Mouse (Mus musculus) heart, embryonic 10.5 days (tissue): Measurements from ENCODE around the gene Rpl14. TPM values are rescaled to one million over a fixed set of nuclear protein-coding genes. Genes with fewer than 3 reads are reported as not detected.
"Not testable (repeated sequence)": the region's sequence is repeated elsewhere in the genome, so short reads cannot be mapped to it uniquely, and the experiment has no call there.

Experiments used
- DNase-seq: peaks from one replicate; pipeline ENCODE4 v3.0.0-alpha.2; 2017; ENCODE audit warnings: low spot score
- H3K27ac ChIP-seq: fragments of 300-500 bp; sonication (generic); 2 replicates; pipeline ENCODE4 v1.5.1; 2016; ENCODE audit warnings: mild to moderate bottlenecking
- H3K27me3 ChIP-seq: fragments of 300-500 bp; sonication (generic); 2 replicates; pipeline ENCODE4 v1.6.1; 2016; ENCODE audit warnings: mild to moderate bottlenecking; ENCODE audit not compliant: poor library complexity, insufficient read depth, severe bottlenecking
- H3K36me3 ChIP-seq: fragments of 300-500 bp; sonication (generic); 2 replicates; pipeline ENCODE4 v1.6.1; 2016; ENCODE audit warnings: mild to moderate bottlenecking, moderate library complexity
- H3K4me1 ChIP-seq: fragments of 300-500 bp; sonication (generic); 2 replicates; pipeline ENCODE4 v1.6.1; 2016; ENCODE audit warnings: mild to moderate bottlenecking
- H3K4me3 ChIP-seq: fragments of 300-500 bp; sonication (generic); 2 replicates; pipeline ENCODE4 v1.5.1; 2016; ENCODE audit warnings: mild to moderate bottlenecking, moderate library complexity
- H3K9me3 ChIP-seq: fragments of 300-500 bp; sonication (generic); 2 replicates; pipeline ENCODE4 v1.6.1; 2016; ENCODE audit warnings: mild to moderate bottlenecking, moderate library complexity
- WGBS: fragments of 180-500 bp; shearing (Covaris S2); methylation state at CpG from one replicate; pipeline ENCODE4 v1.1.7; 2016; 5-methylcytosine and 5-hydroxymethylcytosine counted together
- polyA plus RNA-seq: library from polyadenylated mRNA; unstranded; fragments of >200 nt; fragmentation: Nextera tagmentation; extraction: Ambion mirVana; gene quantifications from 2 replicates; pipeline ENCODE4 v1.2.1, GENCODE M21; 2016

The Rpl14 gene
- 536 and 638 TPM in 2 replicates for polyA plus RNA-seq

DNA sequence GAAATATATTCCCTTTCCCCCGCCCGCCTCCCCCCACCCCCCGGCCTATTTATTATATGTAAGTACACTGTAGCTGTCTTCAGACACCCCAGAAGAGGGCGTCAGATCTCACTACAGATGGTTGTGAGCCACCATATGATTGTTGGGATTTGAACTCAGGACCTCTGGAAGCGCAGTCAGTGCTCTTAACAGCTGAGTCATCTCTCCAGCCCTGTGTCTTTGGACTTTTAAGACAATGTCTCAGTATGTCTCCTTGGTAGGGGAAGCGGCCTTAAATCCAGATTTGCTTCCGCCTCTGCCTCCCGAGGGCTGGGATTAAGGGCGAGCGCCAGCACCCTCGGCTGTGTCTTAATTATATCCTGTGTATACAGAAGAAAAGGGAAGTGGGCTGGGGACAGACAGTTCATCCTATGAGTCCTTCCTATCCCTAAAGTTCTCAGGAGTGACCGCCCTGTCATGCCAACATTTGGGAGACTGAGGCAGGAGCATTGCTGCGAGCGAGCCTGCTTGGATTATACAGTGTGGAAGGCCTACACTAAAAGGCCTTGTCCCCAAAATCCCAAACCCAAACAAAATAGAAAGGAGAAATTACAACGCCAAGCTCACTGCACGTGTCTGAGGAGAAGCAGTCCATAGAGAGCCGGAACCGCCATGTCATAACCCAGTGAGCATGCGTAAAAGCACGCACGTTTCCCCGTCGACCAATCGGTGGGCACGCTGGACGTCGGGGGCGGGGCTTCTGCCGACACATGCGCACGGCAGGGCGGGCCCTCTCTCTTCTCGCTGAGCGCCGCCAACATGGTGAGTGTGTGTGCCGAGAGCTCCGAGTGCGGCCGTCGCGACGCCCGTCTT, at the start of gene Rpl14:
Gene Rpl14, plus strand, starts transcription at position 704 of the 852 bp plus-strand sequence.
- H3K36me3 ChIP-seq: peaks cover 37% of the 10 kb centered on the region
- peak; percentile 99 for DNase-seq
- H3K4me3 ChIP-seq: peak within 1 kb of the TSS; percentile 98
- H3K9me3 ChIP-seq: no peaks in the 10 kb centered on the region
- H3K27me3 ChIP-seq: no peaks in the 10 kb centered on the region
- 5% methylated on average over 43 of the region's 43 CpGs for WGBS
- peak within 1 kb of the TSS; percentile 99 for H3K27ac ChIP-seq
- peaks cover 21% of the 10 kb centered on the region for H3K4me1 ChIP-seq

DNA sequence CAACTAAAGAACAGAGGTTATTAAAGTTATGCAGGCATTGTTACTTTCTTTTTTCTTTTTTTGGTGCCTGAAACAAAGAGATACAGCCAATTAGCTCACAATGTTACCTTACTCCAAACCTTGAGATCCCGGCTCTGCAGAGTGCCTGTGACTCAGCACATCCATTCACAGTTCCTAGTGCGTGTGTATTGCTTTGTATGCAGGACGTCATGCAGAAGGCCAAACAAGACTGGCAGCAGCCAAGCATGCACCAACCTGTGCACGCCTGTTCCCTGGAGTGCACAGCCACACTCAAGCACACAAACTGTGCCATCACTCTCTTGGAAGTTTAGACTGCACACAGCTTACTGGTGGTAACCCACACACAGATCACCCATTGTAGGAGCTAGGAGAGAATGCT, 44.0 kb upstream of the Rpl14 start:
- WGBS: 86% methylated on average over 4 of the region's 4 CpGs
- H3K9me3 ChIP-seq: no peaks in the 10 kb centered on the region
- no peak for DNase-seq
- no peaks in the 10 kb centered on the region for H3K27me3 ChIP-seq
- H3K36me3 ChIP-seq: no peaks in the 10 kb centered on the region
- no peaks in the 10 kb centered on the region for H3K4me1 ChIP-seq
- H3K27ac ChIP-seq: no peak overlapping the region
- no peak overlapping the region for H3K4me3 ChIP-seq

DNA sequence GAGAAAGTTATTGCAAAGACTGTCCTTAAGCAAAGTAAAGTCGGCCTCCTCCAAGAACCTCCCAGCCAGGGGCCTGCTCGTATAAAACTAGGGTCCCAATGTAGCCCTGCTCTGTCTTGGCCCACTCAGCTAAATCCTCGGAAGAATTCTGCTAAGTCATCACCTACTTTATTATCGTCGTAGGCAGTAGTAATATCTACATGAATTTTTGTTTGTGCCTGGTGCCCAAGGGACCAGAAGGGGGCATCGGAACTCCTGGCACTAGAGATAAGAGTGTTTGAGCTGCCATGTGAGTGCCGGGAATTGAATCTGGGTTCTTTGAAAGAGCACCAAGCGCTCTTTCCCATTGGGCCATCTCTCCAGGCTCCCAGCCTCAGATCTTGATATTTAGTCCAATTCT, 43.3 kb upstream of the Rpl14 start:
- DNase-seq: no peak
- no peak overlapping the region for H3K4me3 ChIP-seq
- 87% methylated on average over 8 of the region's 8 CpGs for WGBS
- no peaks in the 10 kb centered on the region for H3K9me3 ChIP-seq
- no peak overlapping the region for H3K27ac ChIP-seq
- H3K4me1 ChIP-seq: no peaks in the 10 kb centered on the region
- no peaks in the 10 kb centered on the region for H3K36me3 ChIP-seq
- H3K27me3 ChIP-seq: no peaks in the 10 kb centered on the region

DNA sequence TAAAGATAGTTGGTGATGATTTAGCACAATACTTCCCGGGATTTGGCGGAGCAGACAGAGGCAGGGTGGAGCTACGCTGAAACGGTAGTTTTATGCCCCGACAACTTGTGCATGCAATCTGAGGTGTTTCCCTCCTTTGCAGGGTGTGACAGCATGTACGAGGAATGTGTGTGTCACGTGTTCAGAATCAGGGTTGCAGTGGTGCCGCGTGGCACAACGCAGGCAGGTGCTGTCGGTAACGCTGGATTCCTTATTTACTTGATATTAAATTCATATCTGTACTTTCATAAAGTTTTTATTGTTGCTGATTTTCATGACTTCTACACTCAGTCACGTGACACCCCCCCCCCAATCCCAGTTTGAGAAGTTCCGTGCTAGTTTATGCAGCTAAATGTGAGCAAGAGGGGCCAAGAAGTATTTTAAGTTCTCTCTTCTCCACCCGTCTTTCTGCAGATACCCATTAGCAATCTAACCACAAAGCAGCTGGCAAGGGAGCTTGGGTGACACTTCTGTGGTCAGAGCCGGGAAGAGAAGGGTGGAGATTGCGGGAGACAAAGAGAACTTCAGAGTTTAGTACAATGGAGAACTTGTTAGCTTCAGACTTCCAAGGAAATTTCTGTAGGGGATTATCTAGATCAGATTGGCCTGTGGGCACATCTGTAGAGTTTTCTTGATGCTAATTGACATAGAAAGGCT, 42.3 kb upstream of the Rpl14 start:
- Histone ChIP-seq H3K36me3 (no peaks in the 10 kb centered on the region), H3K4me3 (no peak overlapping the region), H3K9me3 (no peaks in the 10 kb centered on the region), H3K4me1 (no peaks in the 10 kb centered on the region), H3K27ac (no peak overlapping the region), H3K27me3 (no peaks in the 10 kb centered on the region)
- WGBS: 83% methylated on average over 17 of the region's 17 CpGs
- DNase-seq: no peak

DNA sequence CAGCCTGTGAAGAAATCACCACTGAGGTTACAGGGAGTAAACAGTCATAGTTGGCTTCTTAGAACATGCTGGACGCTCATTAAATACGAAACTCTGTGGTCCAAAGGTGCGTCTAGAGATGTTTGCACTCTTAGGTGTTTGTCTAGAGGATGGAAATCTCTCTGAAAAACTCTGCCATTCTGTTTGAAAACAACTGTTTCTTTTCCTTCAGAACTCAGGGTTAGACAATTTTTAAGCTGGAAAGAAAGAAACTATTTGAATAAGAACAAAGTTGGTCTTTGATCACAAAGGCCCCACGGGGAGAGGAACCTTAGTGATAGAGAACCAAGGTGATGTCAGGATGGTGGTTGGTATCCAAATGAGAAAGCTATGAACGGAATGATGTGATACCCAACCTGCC, 40.8 kb upstream of the Rpl14 start:
- no peak overlapping the region for H3K4me3 ChIP-seq
- H3K4me1 ChIP-seq: no peaks in the 10 kb centered on the region
- H3K27ac ChIP-seq: no peak overlapping the region
- WGBS: 92% methylated on average over 5 of the region's 5 CpGs
- H3K27me3 ChIP-seq: no peaks in the 10 kb centered on the region
- no peaks in the 10 kb centered on the region for H3K36me3 ChIP-seq
- H3K9me3 ChIP-seq: no peaks in the 10 kb centered on the region
- no peak for DNase-seq

DNA sequence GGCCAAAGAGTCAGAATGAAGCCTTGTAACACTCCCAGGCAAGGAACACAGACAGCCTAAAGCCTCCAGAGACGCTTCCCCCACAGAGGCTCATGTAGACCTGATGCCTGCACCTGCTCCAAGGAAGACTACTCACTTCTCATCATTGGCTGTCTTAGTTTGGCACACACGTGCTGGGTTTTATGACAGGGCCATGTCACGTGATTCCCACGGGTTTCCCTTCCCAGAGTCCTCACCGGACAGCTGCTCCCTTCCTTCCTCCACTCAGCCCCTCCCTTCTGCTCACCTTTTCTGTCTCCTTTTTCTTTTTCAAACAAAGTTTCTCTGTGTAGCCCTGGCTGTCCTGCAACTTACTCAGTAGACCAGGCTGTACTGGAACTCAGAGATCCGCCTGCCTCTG, 39.2 kb upstream of the Rpl14 start:
- 0 out of 2 replicates have a peak, but pooled peaks cover 7% of the 10 kb centered on the region for H3K4me1 ChIP-seq
- no peak overlapping the region for H3K27ac ChIP-seq
- no peaks in the 10 kb centered on the region for H3K36me3 ChIP-seq
- peaks cover under 1% of the 10 kb centered on the region; the same call in 1 of the 2 replicates for H3K27me3 ChIP-seq
- no peak for DNase-seq
- no peaks in the 10 kb centered on the region for H3K9me3 ChIP-seq
- 87% methylated on average over 6 of the region's 6 CpGs for WGBS
- no peak overlapping the region for H3K4me3 ChIP-seq

DNA sequence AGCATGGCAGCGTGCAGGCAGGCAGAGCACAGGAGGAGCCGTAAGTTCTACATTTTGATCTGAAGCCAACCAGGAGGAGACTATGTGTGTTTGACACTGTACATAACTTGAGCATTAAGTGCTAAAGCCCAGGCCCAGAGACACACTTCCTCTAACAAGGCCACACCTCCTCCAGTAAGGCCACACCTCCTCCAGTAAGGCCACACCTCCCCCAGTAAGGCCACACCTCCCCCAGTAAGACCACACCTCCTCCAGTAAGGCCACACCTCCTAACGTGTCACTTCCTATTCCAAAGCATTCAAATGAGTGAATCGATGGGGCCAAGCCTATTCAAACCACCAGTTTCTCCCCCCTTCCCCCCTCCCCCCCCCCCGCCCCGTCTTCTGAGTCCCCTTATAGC, 38.6 kb upstream of the Rpl14 start:
- Histone ChIP-seq H3K36me3 (no peaks in the 10 kb centered on the region), H3K4me1 (0 out of 2 replicates have a peak, but pooled peaks cover 7% of the 10 kb centered on the region), H3K27ac (no peak overlapping the region), H3K9me3 (no peaks in the 10 kb centered on the region), H3K27me3 (peaks cover 7% of the 10 kb centered on the region; the same call in 1 of the 2 replicates), H3K4me3 (no peak overlapping the region)
- 90% methylated on average over 6 of the region's 6 CpGs for WGBS
- no peak for DNase-seq

DNA sequence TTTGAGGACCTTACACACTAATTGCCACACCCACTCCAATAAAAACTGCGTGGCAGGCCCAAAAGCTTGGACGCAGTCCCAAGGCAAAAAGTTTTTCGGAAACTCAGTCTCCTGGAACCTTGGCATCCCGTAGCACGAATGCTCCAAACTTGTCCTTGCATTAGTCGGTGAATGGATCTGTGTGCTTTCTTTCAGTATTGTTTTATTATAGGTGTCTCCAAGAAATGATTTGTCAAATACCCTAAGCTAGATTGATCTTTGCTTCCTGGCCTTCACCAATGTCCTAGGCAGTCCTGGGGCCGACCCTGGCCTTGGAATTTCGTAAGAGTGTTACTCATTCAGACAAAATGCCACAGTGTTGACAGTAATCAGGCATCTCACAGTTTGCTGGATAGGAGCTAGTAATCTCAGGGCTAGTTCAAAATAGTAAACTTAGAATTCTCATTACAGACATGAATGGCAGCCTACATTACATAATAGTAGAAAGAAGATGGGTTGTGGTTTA, 37.7 kb upstream of the Rpl14 start:
- DNase-seq, H3K36me3 ChIP-seq, H3K4me3 ChIP-seq, H3K9me3 ChIP-seq, H3K4me1 ChIP-seq, H3K27ac ChIP-seq: not testable (repeated sequence)
- H3K27me3 ChIP-seq: peaks cover 15% of the 10 kb centered on the region
- WGBS: 88% methylated on average over 8 of the region's 8 CpGs

DNA sequence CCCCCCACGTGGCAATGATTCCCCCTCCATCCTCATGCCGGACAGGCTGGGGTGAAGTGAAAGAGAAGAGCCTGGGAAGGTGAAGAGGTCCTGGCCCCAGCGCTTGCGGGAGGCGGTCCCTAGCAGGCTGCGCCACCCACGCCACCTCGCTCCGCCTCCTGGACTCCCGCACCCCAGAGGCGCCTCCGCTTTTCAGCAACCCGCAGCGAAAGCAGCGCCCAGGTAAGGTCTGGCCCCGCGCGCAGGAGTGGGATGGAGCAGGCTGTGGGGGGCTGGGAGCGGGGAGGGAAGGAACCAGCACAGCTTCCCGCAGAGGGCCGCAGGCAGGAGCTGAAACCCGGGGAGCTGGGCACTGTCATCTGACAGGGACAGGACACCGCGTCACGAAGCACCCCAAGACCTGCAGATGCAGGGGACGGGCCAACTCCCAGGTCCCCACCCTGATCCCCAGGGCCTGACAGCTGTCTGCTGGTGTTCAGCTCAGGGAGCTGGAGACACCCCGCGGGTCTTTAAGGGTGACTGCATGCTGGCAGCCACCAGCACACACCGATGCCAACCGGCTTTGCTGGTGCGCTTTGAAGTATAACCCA, 31.5 kb upstream of the Rpl14 start, which contains the start of gene Entpd3:
Gene Entpd3, plus strand, starts transcription at position 157 of the 590 bp plus-strand sequence.
- WGBS: 2% methylated on average over 31 of the region's 31 CpGs
- Histone ChIP-seq H3K9me3 (no peaks in the 10 kb centered on the region), H3K4me3 (peak within 1 kb of the TSS; percentile 66), H3K36me3 (no peaks in the 10 kb centered on the region), H3K27ac (peak within 1 kb of the TSS; percentile 56), H3K4me1 (peaks cover 21% of the 10 kb centered on the region), H3K27me3 (peaks cover 60% of the 10 kb centered on the region)
- no peak for DNase-seq

DNA sequence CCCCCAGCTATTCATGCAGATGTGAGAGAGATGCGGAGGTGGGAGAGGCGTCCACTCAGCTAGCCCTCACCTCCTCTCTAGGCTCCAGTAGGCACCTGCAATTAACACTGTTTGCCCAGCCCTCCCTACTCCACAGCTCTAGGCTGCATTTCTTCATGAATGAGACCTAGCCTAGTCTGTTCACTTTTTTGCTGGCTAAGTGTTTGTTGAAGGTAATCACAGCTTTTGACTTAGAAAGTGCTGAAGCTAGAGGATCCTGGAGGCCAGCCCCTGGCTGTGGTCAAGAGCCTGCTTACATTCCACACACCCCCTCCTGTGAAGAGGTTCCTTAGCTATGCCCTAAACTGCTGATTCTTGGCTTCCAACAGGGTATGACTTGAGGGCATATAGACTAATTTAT, 29.8 kb upstream of the Rpl14 start:
- Histone ChIP-seq H3K36me3 (no peaks in the 10 kb centered on the region), H3K4me1 (peaks cover 16% of the 10 kb centered on the region), H3K4me3 (no peak overlapping the region), H3K27ac (no peak overlapping the region), H3K9me3 (no peaks in the 10 kb centered on the region), H3K27me3 (peaks cover 66% of the 10 kb centered on the region)
- no peak for DNase-seq
- 17% methylated on average over 1 of the region's 2 CpGs for WGBS

DNA sequence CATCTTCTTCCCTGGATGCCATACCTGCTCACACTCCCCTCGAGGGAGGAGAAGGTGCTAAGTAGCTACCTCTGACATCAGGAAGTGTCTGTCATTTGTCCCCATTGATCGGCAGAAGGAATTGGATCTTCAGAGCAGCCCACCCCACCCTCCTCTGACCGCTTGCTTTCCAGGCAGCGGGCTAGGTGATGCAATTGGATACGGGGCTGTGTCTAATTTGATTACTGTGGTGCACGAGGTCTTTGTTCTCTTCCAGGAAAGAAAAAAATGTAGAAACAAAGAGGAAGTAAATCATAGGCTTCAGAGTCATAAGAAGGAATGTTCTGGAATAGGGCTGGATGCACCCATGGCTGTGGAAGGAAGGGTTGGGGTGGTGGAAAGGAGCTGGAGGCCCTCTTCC, 29.0 kb upstream of the Rpl14 start:
- Histone ChIP-seq H3K4me3 (no peak overlapping the region), H3K9me3 (no peaks in the 10 kb centered on the region), H3K4me1 (peaks cover 17% of the 10 kb centered on the region), H3K36me3 (no peaks in the 10 kb centered on the region), H3K27ac (no peak overlapping the region), H3K27me3 (peaks cover 64% of the 10 kb centered on the region)
- DNase-seq: no peak
- WGBS: 30% methylated on average over 6 of the region's 6 CpGs

DNA sequence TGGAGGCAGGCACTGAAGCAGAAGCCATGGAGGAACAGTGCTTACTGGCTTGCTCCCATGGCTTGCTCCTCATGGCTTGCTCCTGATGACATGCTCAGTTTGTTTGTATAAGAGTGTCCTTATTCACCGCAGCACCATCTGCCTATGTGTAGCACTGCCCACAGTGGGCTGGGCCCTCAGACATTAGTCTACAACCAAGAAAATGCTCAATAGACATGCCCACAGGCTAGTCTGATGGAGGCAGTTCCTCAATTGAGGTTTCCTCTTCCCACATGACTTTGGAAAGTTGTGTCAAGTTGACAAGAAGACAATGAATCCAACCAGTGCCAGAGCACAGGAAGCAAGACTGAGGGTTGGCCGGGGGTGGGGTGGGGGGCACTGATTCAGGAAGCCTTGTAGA, 25.2 kb upstream of the Rpl14 start:
- H3K36me3 ChIP-seq: no peaks in the 10 kb centered on the region
- no peak overlapping the region for H3K4me3 ChIP-seq
- no peak for DNase-seq
- WGBS: 75% methylated on average over 2 of the region's 2 CpGs
- H3K9me3 ChIP-seq: no peaks in the 10 kb centered on the region
- H3K27ac ChIP-seq: no peak overlapping the region
- peaks cover 40% of the 10 kb centered on the region for H3K27me3 ChIP-seq
- peaks cover 10% of the 10 kb centered on the region; the same call in 1 of the 2 replicates for H3K4me1 ChIP-seq

DNA sequence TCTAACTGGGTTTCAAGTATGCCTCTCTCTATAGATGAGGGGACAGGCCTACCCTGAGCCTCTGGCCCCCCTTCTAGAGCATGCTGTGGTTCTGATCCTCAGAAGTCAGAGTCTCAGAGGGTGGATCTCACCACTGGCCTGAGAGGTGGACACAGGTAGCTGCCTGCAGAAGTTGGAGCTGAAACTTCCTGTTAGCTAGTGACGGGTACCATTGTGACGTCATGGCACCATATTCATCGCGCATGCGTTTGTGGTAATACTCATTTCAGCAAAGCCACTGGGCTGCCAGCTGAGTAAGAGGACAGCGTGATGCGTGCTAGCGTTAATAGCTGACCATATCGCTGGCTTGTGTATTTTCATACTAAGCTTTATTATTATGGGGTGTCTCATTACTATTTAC, 24.8 kb upstream of the Rpl14 start:
- no peak for DNase-seq
- 93% methylated on average over 9 of the region's 9 CpGs for WGBS
- Histone ChIP-seq H3K27me3 (peaks cover 36% of the 10 kb centered on the region), H3K36me3 (no peaks in the 10 kb centered on the region), H3K9me3 (no peaks in the 10 kb centered on the region), H3K4me1 (peaks cover 6% of the 10 kb centered on the region; the same call in 1 of the 2 replicates), H3K4me3 (no peak overlapping the region), H3K27ac (no peak overlapping the region)
